ENCODE assay signal across 8 mouse cellular contexts in genomic region chr17:6684464-6685287, GRCm38 (mm10). TPM values are rescaled to one million over a fixed set of nuclear protein-coding genes. Genes with fewer than 3 reads are reported as not detected.
DNase-seq lines count a peak whose midpoint lies in the region; ATAC-seq lines count a peak whose summit lies in the region.
"Not testable (repeated sequence)": the region's sequence is repeated elsewhere in the genome, so short reads cannot be mapped to it uniquely, and the experiment has no call there.

No protein-coding gene starts in this region.

- ATAC-seq in hindbrain, embryonic 13.5 days (ENCODE audit: low FRiP score), result peak; percentile 85
- ATAC-seq in kidney, embryonic 15.5 days (replicated peaks; ENCODE audit: low FRiP score), result 0 out of 2 replicates have a peak, but pooled peaks have one; percentile 47
- peak; percentile 83; the same call in 1 of the 2 replicates for ATAC-seq in lung, embryonic 15.5 days (ENCODE audit: borderline replicate concordance, extremely low read depth, low FRiP score, low TSS enrichment)
- peak; percentile 82 for ATAC-seq in midbrain, embryonic 14.5 days (ENCODE audit: low FRiP score, low TSS enrichment)

- not testable (repeated sequence) for H3K9ac ChIP-seq in hindbrain, embryonic 13.5 days; kidney, embryonic 15.5 days; lung, embryonic 15.5 days; midbrain, embryonic 14.5 days (replicated peaks; ENCODE audit: low read length)

- H3K4me3 ChIP-seq in forebrain, embryonic 10.5 days; hindbrain, embryonic 13.5 days; kidney, embryonic 15.5 days (replicated peaks); lung, embryonic 15.5 days; midbrain, embryonic 14.5 days (replicated peaks; ENCODE audit: low read depth, low read length): not testable (repeated sequence)

- H3K4me2 ChIP-seq in hindbrain, embryonic 13.5 days; kidney, embryonic 15.5 days; lung, embryonic 15.5 days; midbrain, embryonic 14.5 days (ENCODE audit: low read length): not testable (repeated sequence)

- not testable (repeated sequence) for H3K36me3 ChIP-seq in forebrain, embryonic 10.5 days (replicated peaks); hindbrain, embryonic 13.5 days; kidney, embryonic 15.5 days; lung, embryonic 15.5 days; midbrain, embryonic 14.5 days (ENCODE audit: control insufficient read depth, insufficient read depth, low read length)

- peak overlapping the region; percentile 69 for H3K27ac ChIP-seq in forebrain, embryonic 10.5 days
- peak overlapping the region; percentile 69 for H3K27ac ChIP-seq in hindbrain, embryonic 13.5 days
- H3K27ac ChIP-seq in kidney, embryonic 15.5 days; lung, embryonic 15.5 days: not testable (repeated sequence)
- peak overlapping the region; percentile 63 for H3K27ac ChIP-seq in midbrain, embryonic 14.5 days (replicated peaks; ENCODE audit: low read depth, low read length)

- not testable (repeated sequence) for H3K9me3 ChIP-seq in forebrain, embryonic 10.5 days; hindbrain, embryonic 13.5 days; kidney, embryonic 15.5 days (replicated peaks); lung, embryonic 15.5 days; midbrain, embryonic 14.5 days (ENCODE audit: control insufficient read depth, low read length)

- not testable (repeated sequence) for H3K4me1 ChIP-seq in forebrain, embryonic 10.5 days; hindbrain, embryonic 13.5 days (replicated peaks); kidney, embryonic 15.5 days; lung, embryonic 15.5 days; midbrain, embryonic 14.5 days (ENCODE audit: control insufficient read depth, insufficient read depth, low read length)

- peak; percentile 4 for DNase-seq in MN1 (ENCODE audit: low spot score)
- peak; percentile 19 for DNase-seq in forebrain, embryonic 10.5 days (ENCODE audit: extremely low spot score, low spot score)
- peak; percentile 69 for DNase-seq in heart, adult 11 months
- peak; percentile 4 for DNase-seq in midbrain, embryonic 14.5 days
- DNase-seq in retina, embryonic 14.5 days (ENCODE audit: low spot score), result peak; percentile 19

- H3K27me3 ChIP-seq in forebrain, embryonic 10.5 days (ENCODE audit: poor library complexity, severe bottlenecking); hindbrain, embryonic 13.5 days; kidney, embryonic 15.5 days; lung, embryonic 15.5 days; midbrain, embryonic 14.5 days (ENCODE audit: control insufficient read depth, insufficient read depth, low read length): not testable (repeated sequence)

- no CpG with 5 or more reads among the region's 4 CpGs for WGBS in forebrain, embryonic 10.5 days
- 0% methylated on average over 1 of the region's 4 CpGs for WGBS in hindbrain, embryonic 13.5 days
- no CpG with 5 or more reads among the region's 4 CpGs for WGBS in kidney, embryonic 15.5 days
- WGBS in lung, embryonic 15.5 days, result no CpG with 5 or more reads among the region's 4 CpGs
- no CpG with 5 or more reads among the region's 4 CpGs for WGBS in midbrain, embryonic 14.5 days

RNA-seq across cellular contexts. Expression of gene Sytl3, which starts 25.8 kb away (rescaled TPM):
- 0.24 TPM in 1 of 2 replicates, not detected in the other for polyA plus RNA-seq in forebrain, embryonic 10.5 days (2016; fragmentation: Nextera tagmentation; extraction: Ambion mirVana)
- 0.40 and 0.78 TPM in 2 replicates for polyA plus RNA-seq in hindbrain, embryonic 13.5 days (2015; fragmentation: Nextera tagmentation; extraction: Ambion mirVana)
- polyA plus RNA-seq in kidney, embryonic 15.5 days (2015; fragmentation: Nextera tagmentation; extraction: Ambion mirVana), result 1.1 and 1.2 TPM in 2 replicates
- 0.44 and 1.1 TPM in 2 replicates for polyA plus RNA-seq in lung, embryonic 15.5 days (2015; fragmentation: Nextera tagmentation; extraction: Ambion mirVana)
- polyA plus RNA-seq in midbrain, embryonic 14.5 days (2014; fragmentation: Nextera tagmentation; extraction: Ambion mirVana), result 0.18 and 0.24 TPM in 2 replicates

RNA-seq across cellular contexts. Expression of gene Dynlt1f, which starts 29.0 kb away (rescaled TPM):
- 291 and 301 TPM in 2 replicates for polyA plus RNA-seq in forebrain, embryonic 10.5 days (2016; fragmentation: Nextera tagmentation; extraction: Ambion mirVana)
- 338 and 340 TPM in 2 replicates for polyA plus RNA-seq in hindbrain, embryonic 13.5 days (2015; fragmentation: Nextera tagmentation; extraction: Ambion mirVana)
- 234 and 259 TPM in 2 replicates for polyA plus RNA-seq in kidney, embryonic 15.5 days (2015; fragmentation: Nextera tagmentation; extraction: Ambion mirVana)
- polyA plus RNA-seq in lung, embryonic 15.5 days (2015; fragmentation: Nextera tagmentation; extraction: Ambion mirVana), result 261 and 273 TPM in 2 replicates
- polyA plus RNA-seq in midbrain, embryonic 14.5 days (2014; fragmentation: Nextera tagmentation; extraction: Ambion mirVana), result 370 and 378 TPM in 2 replicates

Comparison
In these comparisons a context has a peak if more than half of its experiments do, and no peak if none do; other contexts are left out.
1. DNase-seq: peak in every context shown above with its lines; median percentile 69 in heart, adult 11 months; 19 in forebrain, embryonic 10.5 days; 19 in retina, embryonic 14.5 days; 4 in MN1; 4 in midbrain, embryonic 14.5 days.